Mouse (Mus musculus): ENCODE measurements at regions not wholly inside any gene's neighbourhood (a gene's known extent, or its start where the extent isn't known, plus 50 kb on each side); places are given as distances from the start of the nearest gene placed in this dataset.

GRCm38 (mm10) chr11:18068085-18068484 lies 114.4 kb upstream of the Etaa1 start:
- TF ChIP-seq POLR2A (IDR thresholded peaks at IDR 0.05; ENCODE audit: insufficient read depth, low read depth, low read length) (no peak), CTCF (IDR thresholded peaks at IDR 0.05) (no peak), EP300 (IDR thresholded peaks at IDR 0.05; ENCODE audit: insufficient read depth, low read depth, low read length) (no peak)
